Mouse (Mus musculus) adrenal gland, postnatal 10 days (tissue): Measurements from ENCODE around the gene Gm49510. TPM values are rescaled to one million over a fixed set of nuclear protein-coding genes. Genes with fewer than 3 reads are reported as not detected.

Experiments
- DNase-seq: peaks from one replicate; pipeline ENCODE4 v3.0.0; 2021; ENCODE audit warnings: mixed read lengths
- long read RNA-seq, 2 experiments: library from polyadenylated mRNA; stranded (forward); transcript quantifications; one replicate each; pipeline ENCODE4 v2.0.0; 2021
- total RNA-seq, 2 experiments: library from RNA; stranded (reverse); gene quantifications; 2 replicates each; pipeline ENCODE4 v1.2.3; 2021

Gm49510 gene
- not detected for total RNA-seq
- long read RNA-seq, experiment 1: 0 reads
- long read RNA-seq, experiment 2: 0 reads

- no peak for DNase-seq
These were observed at the start of gene Gm49510 for GRCm38 (mm10) chr15:78899409-78899739. TSS of gene Gm49510 (plus strand) at chr15:78899667.

DNA sequence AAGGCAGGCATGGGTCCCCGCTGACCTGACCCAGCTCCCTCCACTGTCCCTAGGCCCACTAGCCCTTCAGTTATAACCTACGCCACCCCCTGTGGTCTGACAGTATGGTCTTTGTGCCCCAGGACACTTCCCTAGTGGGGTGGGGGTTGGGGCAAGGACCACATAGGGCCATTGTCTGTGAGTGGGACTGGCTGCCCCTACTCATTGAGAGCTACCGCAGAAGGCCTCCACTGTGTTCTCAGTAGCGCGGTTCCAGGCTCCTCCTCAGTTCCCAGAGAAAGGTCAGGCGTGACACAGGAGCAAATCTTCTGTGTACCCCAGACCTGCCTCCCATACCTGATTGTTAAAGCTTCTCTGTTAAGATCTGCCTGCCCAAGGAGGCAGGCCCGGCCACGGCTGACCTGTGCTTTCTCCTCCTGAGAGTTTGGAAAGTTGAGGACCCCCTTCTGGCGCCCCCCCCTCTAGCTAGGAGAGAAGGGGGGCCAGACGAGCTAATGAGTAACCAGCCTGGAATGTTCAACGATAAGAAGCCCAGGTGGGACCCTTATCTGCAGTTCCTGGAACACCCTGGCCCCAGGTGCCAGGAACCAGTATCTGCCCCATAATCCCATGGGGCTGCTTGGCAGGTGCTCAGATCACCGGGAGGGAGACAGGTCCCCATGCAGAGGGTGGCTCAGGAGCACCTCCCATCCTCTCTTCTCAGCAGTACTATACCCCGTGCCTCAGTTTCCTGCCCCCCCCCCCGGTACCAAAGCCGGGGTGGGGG lies 49.2 kb upstream of the Gm49510 start:
- peak; percentile 17 for DNase-seq

GRCm38 (mm10) chr15:78850944-78851343 lies 48.5 kb upstream of the Gm49510 start:
- peak; percentile 35 for DNase-seq

- DNase-seq: peak; percentile 96
These were observed 47.8 kb upstream of the Gm49510 start for GRCm38 (mm10) chr15:78851505-78852153.

GRCm38 (mm10) chr15:78855303-78855965 lies 44.0 kb upstream of the Gm49510 start, which contains the start of gene Lgals2:
TSS of gene Lgals2 (minus strand) at chr15:78855529.
- DNase-seq: no peak

DNA sequence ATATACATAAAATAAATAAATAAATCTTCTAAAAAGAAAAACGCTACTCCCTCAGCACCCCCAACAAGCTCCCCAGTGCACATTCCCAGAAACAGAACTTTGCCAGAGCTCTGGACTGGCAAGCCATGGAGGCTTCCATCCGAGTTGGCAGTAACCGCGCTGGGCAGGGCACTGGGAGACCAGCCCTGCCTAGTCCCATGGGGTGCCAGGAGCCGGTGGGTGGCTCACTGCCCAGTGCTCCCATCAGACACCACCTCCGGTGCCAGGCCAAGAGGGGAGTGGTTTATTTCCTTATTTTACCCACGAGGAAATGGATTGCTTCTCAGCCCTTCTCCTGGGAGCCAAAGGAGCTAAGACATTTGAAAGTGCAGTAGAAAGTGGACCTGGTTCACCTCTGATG lies 42.5 kb upstream of the Gm49510 start:
- DNase-seq: peak; percentile 78

- no peak for DNase-seq
These were observed 40.2 kb upstream of the Gm49510 start for GRCm38 (mm10) chr15:78859311-78859710.

GRCm38 (mm10) chr15:78859714-78860113 lies 39.8 kb upstream of the Gm49510 start:
- no peak for DNase-seq

GRCm38 (mm10) chr15:78862280-78862679 lies 37.2 kb upstream of the Gm49510 start:
- DNase-seq: no peak

- no peak for DNase-seq
These were observed 36.3 kb upstream of the Gm49510 start for GRCm38 (mm10) chr15:78863154-78863553.

- no peak for DNase-seq
These were observed 35.6 kb upstream of the Gm49510 start for GRCm38 (mm10) chr15:78863852-78864253.

DNA sequence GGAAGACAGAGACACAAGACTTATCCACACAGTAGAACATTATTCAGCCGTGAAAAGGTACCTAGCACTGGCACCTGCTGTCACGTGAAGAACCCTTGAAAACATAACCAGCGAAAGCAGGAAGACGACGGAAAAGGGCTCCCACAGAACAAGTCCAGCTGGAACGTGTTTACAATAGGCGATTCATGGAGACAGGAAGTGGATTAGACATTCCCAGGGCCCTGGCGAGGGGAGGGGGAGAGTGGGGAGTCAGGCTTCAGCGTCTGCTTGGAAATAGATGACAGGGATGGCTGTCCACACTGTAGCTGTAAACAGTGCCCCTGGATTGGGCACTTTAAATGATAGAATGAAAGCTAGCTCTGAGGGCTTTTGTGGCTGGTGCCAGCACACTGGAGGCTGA lies 31.1 kb upstream of the Gm49510 start:
- DNase-seq: no peak

DNA sequence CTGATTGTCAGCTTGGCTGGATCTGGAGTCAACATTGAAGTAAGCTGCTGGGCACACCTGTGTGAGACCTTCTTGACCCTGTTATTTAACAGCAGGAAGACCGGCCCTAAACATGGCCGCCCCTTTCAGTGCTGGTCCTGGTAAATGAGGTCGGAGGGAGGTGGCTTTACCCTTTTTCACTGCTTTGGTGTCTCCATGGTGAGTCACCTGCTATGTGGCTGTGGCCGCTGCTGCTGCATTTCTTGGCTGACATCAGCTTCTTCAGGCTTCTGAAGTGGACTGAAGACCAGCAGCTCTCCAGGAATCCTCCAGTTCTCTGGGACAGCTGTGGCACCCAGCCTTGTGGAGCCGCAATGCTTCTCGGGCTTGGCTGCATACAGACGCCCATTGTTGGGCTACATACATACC lies 30.6 kb upstream of the Gm49510 start:
- DNase-seq: no peak

GRCm38 (mm10) chr15:78869775-78870174 lies 29.7 kb upstream of the Gm49510 start:
- peak; percentile 55 for DNase-seq

DNA sequence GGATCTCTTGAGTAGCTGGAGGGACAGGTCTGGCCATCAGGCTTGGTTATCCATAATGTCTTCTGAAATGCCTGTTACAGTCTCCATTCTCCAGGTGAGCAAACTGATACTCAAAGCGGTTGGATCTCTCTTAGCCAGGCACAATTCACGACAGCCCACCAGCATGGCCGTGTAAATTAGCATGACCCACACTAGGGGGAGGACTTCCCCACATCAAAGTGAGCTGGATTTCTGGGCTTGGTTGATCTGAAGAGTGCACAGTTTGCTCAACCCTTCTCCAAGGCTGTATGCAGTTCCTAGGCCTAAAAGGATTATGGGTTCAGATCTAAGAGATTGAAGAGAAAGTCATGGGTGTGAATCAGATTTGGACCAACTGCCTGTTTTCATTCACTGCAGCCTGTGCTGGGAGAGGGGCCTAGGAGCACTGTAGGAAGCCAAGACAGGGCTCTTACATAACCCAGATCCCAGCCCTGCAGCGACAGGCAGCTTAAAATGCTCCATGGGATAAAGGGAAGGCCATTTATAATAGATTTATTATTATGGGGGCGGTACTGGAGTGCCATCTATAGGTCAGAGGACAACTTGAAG lies 27.4 kb upstream of the Gm49510 start:
- no peak for DNase-seq

DNA sequence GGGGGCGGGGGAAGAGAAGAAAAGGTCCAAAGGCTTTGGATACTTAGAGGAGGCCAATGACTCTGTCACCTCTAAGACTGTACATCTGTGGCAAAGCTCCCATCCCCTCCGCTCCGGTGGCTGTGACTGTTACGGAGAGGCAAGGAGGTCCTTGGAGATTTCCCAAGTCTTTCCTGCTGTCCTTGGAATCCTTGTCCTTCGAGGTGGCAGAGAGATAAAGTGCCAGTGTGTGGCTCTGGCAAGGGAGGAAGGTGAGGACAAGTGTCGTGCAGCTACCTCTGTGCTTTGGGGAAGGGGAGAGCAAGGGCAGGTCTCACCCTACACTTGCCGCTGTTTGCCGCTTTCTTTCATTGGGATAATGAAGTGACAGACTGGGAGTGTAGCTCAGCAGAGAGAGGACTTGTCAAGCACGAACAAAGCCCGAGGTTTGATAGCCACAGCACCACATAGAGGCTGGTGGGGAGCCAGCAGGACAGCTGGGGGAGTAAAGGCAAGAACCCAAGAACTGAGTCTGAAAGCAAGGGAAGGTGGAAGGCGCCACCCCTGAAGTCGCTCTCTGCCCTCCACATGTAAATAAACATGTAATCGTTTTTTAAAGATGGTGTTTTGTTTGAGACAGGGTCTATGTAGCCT lies 25.5 kb upstream of the Gm49510 start:
- no peak for DNase-seq

- DNase-seq: no peak
These were observed 24.5 kb upstream of the Gm49510 start for GRCm38 (mm10) chr15:78874989-78875388.

DNA sequence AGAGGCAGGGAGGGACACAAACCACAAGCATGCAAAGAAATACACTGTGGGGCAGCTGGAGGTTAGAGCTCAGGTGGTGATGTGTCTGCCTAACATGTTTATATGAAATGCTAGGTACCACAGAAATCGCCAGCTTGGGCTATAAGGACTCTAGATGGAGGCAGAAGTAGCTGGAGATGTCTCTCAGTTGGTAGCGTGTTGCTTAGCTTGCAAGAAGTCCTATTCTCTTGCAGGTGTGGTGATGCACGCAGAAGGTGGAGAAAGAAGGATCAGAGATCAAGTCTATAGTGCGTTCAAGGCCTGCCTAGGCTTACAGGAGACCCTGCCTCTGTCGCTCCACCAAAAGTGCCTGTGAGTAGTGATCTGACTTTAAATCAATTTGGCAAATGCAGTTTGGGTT lies 23.9 kb upstream of the Gm49510 start:
- DNase-seq: no peak

DNA sequence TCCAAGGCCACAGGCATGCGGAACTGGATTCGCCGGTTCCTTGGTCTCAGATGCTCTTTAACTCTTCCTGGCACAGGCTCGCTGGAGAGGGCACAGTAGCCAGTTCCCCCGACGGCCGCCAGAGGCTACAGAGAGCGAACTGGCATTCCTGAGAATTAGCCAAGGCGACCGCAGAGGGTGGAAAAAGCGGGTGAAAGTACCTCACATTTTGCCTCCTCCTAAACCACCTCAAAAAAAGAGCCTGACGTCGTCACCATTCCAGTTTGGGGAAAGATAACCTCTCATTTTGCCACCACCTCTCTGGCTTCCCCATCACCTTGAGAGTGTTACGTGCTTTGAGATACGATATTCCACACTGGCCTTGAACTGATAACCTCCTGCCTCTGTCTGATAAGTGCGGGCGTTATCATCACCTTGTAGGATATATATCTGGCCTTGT lies 23.2 kb upstream of the Gm49510 start:
- DNase-seq: peak; percentile 86

DNA sequence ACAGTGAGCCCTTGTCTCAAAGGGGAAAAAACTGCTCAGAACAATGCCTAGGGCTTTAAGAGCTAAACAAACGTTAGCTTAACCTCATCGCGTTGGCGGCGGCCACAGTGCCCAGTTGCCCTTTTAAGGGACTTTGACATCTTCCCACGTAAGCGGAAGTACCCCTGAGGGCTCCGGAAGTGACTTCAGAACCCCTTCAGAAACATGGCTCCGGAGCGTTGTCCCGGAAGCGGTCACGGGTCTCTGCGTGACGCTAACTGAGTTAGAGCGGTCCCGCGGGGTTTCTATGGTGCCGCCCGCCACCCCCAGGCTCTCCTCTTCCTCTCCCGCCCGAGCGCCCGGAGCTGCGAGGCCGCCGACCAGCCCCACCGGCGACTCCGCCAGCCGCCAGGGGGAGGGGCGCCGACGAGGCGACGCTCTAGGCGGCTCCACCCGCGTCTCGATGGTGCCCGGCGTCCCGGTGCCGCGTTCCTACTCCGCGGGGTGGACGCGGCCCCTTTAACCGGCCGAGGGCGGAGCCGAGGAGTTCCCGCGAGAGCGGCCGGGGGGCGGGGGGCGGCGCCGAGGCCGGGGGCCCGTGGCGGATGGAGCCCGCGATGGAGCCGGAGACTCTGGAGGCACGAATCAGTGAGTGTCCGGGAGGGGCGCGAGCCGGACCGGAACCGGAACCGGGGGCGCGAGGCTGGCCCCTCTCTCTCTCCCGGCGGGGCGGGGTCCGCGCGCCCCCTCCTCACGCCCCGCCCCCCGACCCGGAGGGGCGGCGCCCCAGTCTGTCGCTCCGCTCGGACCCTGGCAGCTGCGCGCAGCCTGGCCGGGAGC lies 22.3 kb upstream of the Gm49510 start, which contains the start of gene Gga1:
Gene Gga1 (plus strand): TSS at position 200 of the 819 bp plus-strand sequence.
- peak; percentile 95 for DNase-seq

GRCm38 (mm10) chr15:78877810-78878390 lies 21.6 kb upstream of the Gm49510 start:
- DNase-seq: no peak
